Mouse (Mus musculus) kidney, adult 2 months (tissue): ENCODE results near the gene Gys2. TPM values are rescaled to one million over a fixed set of nuclear protein-coding genes. Genes with fewer than 3 reads are reported as not detected.

ENCODE experiments used
- DNase-seq: peaks from one replicate; pipeline ENCODE4 v3.0.0; 2021
- H3K27ac ChIP-seq: fragments of 200-500 bp; 2 replicates; pipeline ENCODE4 v1.5.1; 2012; ENCODE audit warnings: low read depth, low read length, control low read depth, inconsistent platforms; ENCODE audit not compliant: insufficient read depth
- H3K27me3 ChIP-seq: fragments of 200-500 bp; replicated peaks from 2 replicates; pipeline ENCODE4 v1.6.1; 2012; ENCODE audit warnings: mild to moderate bottlenecking, moderate library complexity, low read length, inconsistent platforms; ENCODE audit not compliant: control insufficient read depth, insufficient read depth
- H3K36me3 ChIP-seq: fragments of 200-500 bp; 2 replicates; pipeline ENCODE4 v1.6.1; 2012; ENCODE audit warnings: mild to moderate bottlenecking, moderate library complexity, low read length, inconsistent platforms; ENCODE audit not compliant: control insufficient read depth, insufficient read depth
- H3K4me1 ChIP-seq: fragments of 200-500 bp; 2 replicates; pipeline ENCODE4 v1.6.1; 2011; ENCODE audit warnings: low read length; ENCODE audit not compliant: control insufficient read depth, insufficient read depth
- H3K4me3 ChIP-seq: fragments of 200-500 bp; 2 replicates; pipeline ENCODE4 v1.5.1; 2011; ENCODE audit warnings: mild to moderate bottlenecking, low read depth, low read length, control low read depth; ENCODE audit not compliant: insufficient read depth
- CTCF ChIP-seq: fragments of 200-500 bp; conservative IDR thresholded peaks from 2 replicates; pipeline ENCODE4 v1.5.1; 2011; ENCODE audit warnings: low read depth, mild to moderate bottlenecking, control low read depth, low read length, moderate library complexity, mixed read lengths; ENCODE audit not compliant: insufficient read depth, insufficient read length
- POLR2A ChIP-seq: fragments of 200-500 bp; IDR thresholded peaks from one replicate; pipeline ENCODE4 v1.6.1; 2011; ENCODE audit warnings: low read depth, low read length, control low read depth
- WGBS: fragments of 180-500 bp; shearing (Covaris S2); methylation state at CpG from one replicate; pipeline ENCODE4 v1.1.7; 2018; 5-methylcytosine and 5-hydroxymethylcytosine counted together
- polyA plus RNA-seq: library from polyadenylated mRNA; depleted of rRNA; stranded (reverse); fragments of >200 nt; gene quantifications from 2 replicates; pipeline ENCODE4 v1.2.3, GENCODE M21; 2012

The Gys2 gene
- polyA plus RNA-seq, 1 experiment: 14.8 TPM

DNA sequence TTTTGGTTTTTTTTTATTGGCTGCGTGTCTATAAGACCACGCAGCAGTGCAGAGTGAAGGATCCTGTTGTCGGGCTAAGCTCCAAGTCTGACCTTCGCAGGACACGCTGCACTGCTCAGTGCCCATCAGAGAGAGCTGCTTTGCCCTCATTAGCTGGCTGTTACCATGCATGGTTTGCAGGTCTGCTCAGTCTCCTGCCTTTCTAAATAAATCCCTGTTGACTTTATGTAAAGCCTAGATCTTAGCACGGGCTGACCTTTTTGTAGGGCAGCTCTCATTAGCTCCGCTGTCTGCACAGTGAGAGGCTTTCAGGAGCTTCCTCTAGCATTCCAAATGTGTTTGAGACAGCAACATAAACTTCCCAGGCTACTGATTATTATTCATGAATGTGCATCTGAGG is 14.9 kb downstream of the Gys2 start:
- no peaks in the 10 kb centered on the region for H3K4me1 ChIP-seq
- 53% methylated on average over 7 of the region's 7 CpGs for WGBS
- DNase-seq: no peak
- no peak for TF ChIP-seq CTCF
- TF ChIP-seq POLR2A: no peak
- no peaks in the 10 kb centered on the region for H3K36me3 ChIP-seq
- H3K4me3 ChIP-seq: no peak overlapping the region
- H3K27ac ChIP-seq: no peak overlapping the region
- H3K27me3 ChIP-seq: no peaks in the 10 kb centered on the region

- DNase-seq: no peak
- no peak for TF ChIP-seq CTCF
- no peak for TF ChIP-seq POLR2A
- WGBS: 72% methylated on average over 7 of the region's 7 CpGs
- no peak overlapping the region for H3K27ac ChIP-seq
- H3K27me3 ChIP-seq: no peaks in the 10 kb centered on the region
- no peaks in the 10 kb centered on the region for H3K36me3 ChIP-seq
- no peaks in the 10 kb centered on the region for H3K4me1 ChIP-seq
- H3K4me3 ChIP-seq: no peak overlapping the region
Measured at GRCm38 (mm10) chr6:142455314-142455996, 17.5 kb downstream of the Gys2 start.

GRCm38 (mm10) chr6:142453311-142453710 is 19.6 kb downstream of the Gys2 start:
- DNase-seq: no peak
- no peak overlapping the region for H3K4me3 ChIP-seq
- 78% methylated on average over 2 of the region's 2 CpGs for WGBS
- no peaks in the 10 kb centered on the region for H3K36me3 ChIP-seq
- no peaks in the 10 kb centered on the region for H3K4me1 ChIP-seq
- no peaks in the 10 kb centered on the region for H3K27me3 ChIP-seq
- H3K27ac ChIP-seq: no peak overlapping the region
- no peak for TF ChIP-seq POLR2A
- TF ChIP-seq CTCF: no peak

GRCm38 (mm10) chr6:142451381-142451780 is 21.5 kb downstream of the Gys2 start:
- Histone ChIP-seq H3K4me3 (no peak overlapping the region), H3K36me3 (no peaks in the 10 kb centered on the region), H3K4me1 (no peaks in the 10 kb centered on the region), H3K27me3 (no peaks in the 10 kb centered on the region), H3K27ac (no peak overlapping the region)
- no peak for TF ChIP-seq POLR2A
- no peak for TF ChIP-seq CTCF
- DNase-seq: peak; percentile 12
- WGBS: 48% methylated on average over 12 of the region's 12 CpGs

DNA sequence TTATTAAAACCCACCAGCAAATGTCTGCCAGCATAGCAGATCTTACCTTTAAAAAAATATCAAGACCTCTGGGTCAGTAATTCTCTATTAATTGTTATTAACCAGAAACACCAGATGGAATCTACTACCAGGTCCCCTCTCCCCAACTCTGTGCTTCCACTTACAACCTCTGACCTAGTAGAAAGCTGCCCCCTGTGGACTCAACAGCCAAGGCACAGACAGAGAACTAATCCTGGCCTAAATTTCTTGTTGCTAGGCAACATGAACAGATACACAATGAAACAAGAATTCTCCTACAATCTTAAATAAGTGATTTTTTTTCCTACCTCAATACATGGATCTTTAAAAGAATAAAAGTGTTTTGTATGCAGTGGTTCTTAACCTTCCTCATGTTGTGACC is 43.8 kb downstream of the Gys2 start:
- no peaks in the 10 kb centered on the region for H3K27me3 ChIP-seq
- TF ChIP-seq CTCF (no peak), POLR2A (no peak)
- no peak for DNase-seq
- no peaks in the 10 kb centered on the region for H3K36me3 ChIP-seq
- H3K27ac ChIP-seq: no peak overlapping the region
- H3K4me3 ChIP-seq: no peak overlapping the region
- no peaks in the 10 kb centered on the region for H3K4me1 ChIP-seq

DNA sequence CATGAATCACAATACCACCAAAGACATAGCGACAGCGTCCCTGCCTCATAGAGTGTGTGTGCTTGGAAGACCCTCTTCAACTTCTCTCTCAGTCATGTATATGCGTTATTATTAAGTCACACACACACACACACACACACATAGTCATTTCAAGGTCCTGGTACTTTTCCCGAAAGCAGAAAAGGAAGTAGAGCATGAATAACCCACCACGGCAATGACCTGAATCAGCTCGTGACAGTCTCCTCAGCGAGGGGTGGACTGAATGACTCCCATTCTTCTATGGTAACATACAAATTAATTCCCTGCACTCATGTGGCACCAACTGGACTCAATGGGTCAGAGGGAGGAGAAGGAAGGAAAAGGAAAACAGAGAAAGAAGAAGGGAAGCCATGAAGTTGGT is 47.9 kb downstream of the Gys2 start:
- Histone ChIP-seq H3K4me3 (no peak overlapping the region), H3K27ac (no peak overlapping the region), H3K27me3 (no peaks in the 10 kb centered on the region), H3K4me1 (no peaks in the 10 kb centered on the region), H3K36me3 (no peaks in the 10 kb centered on the region)
- TF ChIP-seq CTCF (no peak), POLR2A (no peak)
- WGBS: 47% methylated on average over 7 of the region's 7 CpGs
- DNase-seq: no peak

- no peak for DNase-seq
- WGBS: 3% methylated on average over 24 of the region's 24 CpGs
- TF ChIP-seq CTCF (no peak), POLR2A (no peak)
- Histone ChIP-seq H3K27ac (no peak overlapping the region), H3K4me1 (no peaks in the 10 kb centered on the region), H3K36me3 (no peaks in the 10 kb centered on the region), H3K4me3 (no peak overlapping the region), H3K27me3 (no peaks in the 10 kb centered on the region; the same call in 1 of the 2 replicates)
Measured at GRCm38 (mm10) chr6:142414597-142414996, 58.3 kb downstream of the Gys2 start.
